Mouse (Mus musculus) adrenal gland, postnatal 10 days (tissue): Measurements from ENCODE around the gene Akr1b3. TPM values are rescaled to one million over a fixed set of nuclear protein-coding genes. Genes with fewer than 3 reads are reported as not detected.

Experiments used
- DNase-seq: peaks from one replicate; pipeline ENCODE4 v3.0.0; 2021; ENCODE audit warnings: mixed read lengths
- total RNA-seq, 2 experiments: library from RNA; stranded (reverse); gene quantifications; 2 replicates each; pipeline ENCODE4 v1.2.3; 2021

Akr1b3 gene
- total RNA-seq, 2 experiments from 2014 or later: 136 to 140 TPM

DNA sequence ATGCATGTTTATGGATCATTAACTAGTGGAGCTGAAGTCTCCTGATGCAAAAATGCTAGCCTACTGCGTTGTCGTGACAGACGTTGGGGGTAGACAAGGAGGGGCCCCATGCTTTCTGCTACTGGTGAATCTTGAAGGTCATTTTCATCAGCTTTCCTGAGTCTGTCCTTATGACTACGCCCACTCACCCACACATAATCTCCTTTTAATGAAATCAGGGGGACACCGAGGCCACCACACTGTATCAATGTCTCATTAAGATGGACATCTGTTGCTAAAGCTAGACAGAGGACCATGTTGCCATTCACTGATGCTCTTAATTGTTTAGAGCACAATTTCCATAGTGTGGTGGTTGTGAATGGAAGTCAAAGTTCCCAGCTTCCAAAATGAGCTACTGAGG, 58.7 kb downstream of the Akr1b3 start:
- DNase-seq: no peak

Other genes with a start within 250 kb of the Akr1b3 start
- 10 to 100 TPM; 22.9 to 26.1 TPM for gene Slc35b4, start 140.4 kb downstream of the Akr1b3 start, total RNA-seq
- 100 to 1,000 TPM in 1 of 2 experiments, 10 to 100 TPM in 1; 53.8 to 120 TPM for gene Akr1b8, start 36.6 kb upstream of the Akr1b3 start, total RNA-seq
- gene Akr1b10, start 66.7 kb upstream of the Akr1b3 start, total RNA-seq: 10 to 100 TPM; 84.6 to 85.5 TPM
- 1,000 to 10,000 TPM in 1 of 2 experiments, 100 to 1,000 TPM in 1; 143 to 1,372 TPM for gene Akr1b7, start 94.9 kb upstream of the Akr1b3 start, total RNA-seq
- 10 to 100 TPM; 35.9 to 49.7 TPM for gene Bpgm, start 158.7 kb upstream of the Akr1b3 start, total RNA-seq